Mouse (Mus musculus) cerebellum, adult 2 months (tissue): ENCODE results near the gene Efcab12. TPM values are rescaled to one million over a fixed set of nuclear protein-coding genes. Genes with fewer than 3 reads are reported as not detected.

ENCODE experiments used
- DNase-seq, 2 experiments: peaks; one replicate each; pipeline ENCODE4 v3.0.0; 2021
- H3K27ac ChIP-seq: fragments of 200-500 bp; 2 replicates; pipeline ENCODE4 v1.5.1; 2012; ENCODE audit warnings: low read length, control low read depth, inconsistent platforms; ENCODE audit not compliant: insufficient read depth
- H3K27me3 ChIP-seq: fragments of 200-500 bp; 2 replicates; pipeline ENCODE4 v1.6.1; 2012; ENCODE audit warnings: inconsistent platforms, mild to moderate bottlenecking, low read length, moderate library complexity; ENCODE audit not compliant: control insufficient read depth, insufficient read depth
- H3K4me1 ChIP-seq: fragments of 200-500 bp; 2 replicates; pipeline ENCODE4 v1.6.1; 2011; ENCODE audit warnings: low read length; ENCODE audit not compliant: control insufficient read depth, insufficient read depth
- H3K4me3 ChIP-seq: fragments of 200-500 bp; replicated peaks from 2 replicates; pipeline ENCODE3; 2011; ENCODE audit warnings: mild to moderate bottlenecking, low read depth, low read length, control low read depth; ENCODE audit not compliant: insufficient read depth
- CTCF ChIP-seq: fragments of 200-500 bp; IDR thresholded peaks from 2 replicates; pipeline ENCODE4 v1.5.1; 2011; ENCODE audit warnings: low read depth, mild to moderate bottlenecking, control low read depth, low read length, moderate library complexity, borderline replicate concordance; ENCODE audit not compliant: insufficient read depth
- POLR2A ChIP-seq: fragments of 200-500 bp; IDR thresholded peaks from 2 replicates; pipeline ENCODE4 v1.6.1; 2011; ENCODE audit warnings: low read length, control low read depth, borderline replicate concordance; ENCODE audit not compliant: insufficient read depth
- WGBS: fragments of 180-500 bp; shearing (Covaris S2); methylation state at CpG from one replicate; pipeline ENCODE4 v1.1.7; 2018; 5-methylcytosine and 5-hydroxymethylcytosine counted together
- polyA plus RNA-seq: library from polyadenylated mRNA; depleted of rRNA; stranded (reverse); fragments of >200 nt; gene quantifications from 2 replicates; pipeline ENCODE4 v1.2.3, GENCODE M21; 2012

Efcab12 gene
- polyA plus RNA-seq, 1 experiment, result 5.1 TPM

GRCm38 (mm10) chr6:115792691-115793215 lies 45.5 kb downstream of the Efcab12 start:
- DNase-seq, result peak; percentile 71 to 80
- no peaks in the 10 kb centered on the region for H3K27me3 ChIP-seq
- TF ChIP-seq POLR2A (no peak), CTCF (no peak)
- H3K27ac ChIP-seq, result peak overlapping the region; percentile 53
- peaks cover 19% of the 10 kb centered on the region for H3K4me1 ChIP-seq
- H3K4me3 ChIP-seq, result peak overlapping the region; percentile 41
- 16% methylated on average over 21 of the region's 21 CpGs for WGBS

- WGBS, result 18% methylated on average over 34 of the region's 34 CpGs
- DNase-seq, result peak; percentile 70 to 80
- Histone ChIP-seq H3K4me3 (peak overlapping the region; percentile 41), H3K27me3 (no peaks in the 10 kb centered on the region), H3K27ac (peak overlapping the region; percentile 53), H3K4me1 (peaks cover 19% of the 10 kb centered on the region)
- TF ChIP-seq CTCF, result no peak
- 0 out of 2 replicates have a peak, but pooled peaks have one; percentile 17 for TF ChIP-seq POLR2A
These were observed 46.1 kb downstream of the Efcab12 start for GRCm38 (mm10) chr6:115791842-115792686.

- no peak overlapping the region for H3K27ac ChIP-seq
- no peak overlapping the region for H3K4me3 ChIP-seq
- peaks cover 19% of the 10 kb centered on the region for H3K4me1 ChIP-seq
- no peak for DNase-seq
- TF ChIP-seq CTCF, result no peak
- no peak for TF ChIP-seq POLR2A
- H3K27me3 ChIP-seq, result no peaks in the 10 kb centered on the region
- WGBS, result 59% methylated on average over 10 of the region's 10 CpGs
These were observed 47.2 kb downstream of the Efcab12 start for GRCm38 (mm10) chr6:115791016-115791415.

DNA sequence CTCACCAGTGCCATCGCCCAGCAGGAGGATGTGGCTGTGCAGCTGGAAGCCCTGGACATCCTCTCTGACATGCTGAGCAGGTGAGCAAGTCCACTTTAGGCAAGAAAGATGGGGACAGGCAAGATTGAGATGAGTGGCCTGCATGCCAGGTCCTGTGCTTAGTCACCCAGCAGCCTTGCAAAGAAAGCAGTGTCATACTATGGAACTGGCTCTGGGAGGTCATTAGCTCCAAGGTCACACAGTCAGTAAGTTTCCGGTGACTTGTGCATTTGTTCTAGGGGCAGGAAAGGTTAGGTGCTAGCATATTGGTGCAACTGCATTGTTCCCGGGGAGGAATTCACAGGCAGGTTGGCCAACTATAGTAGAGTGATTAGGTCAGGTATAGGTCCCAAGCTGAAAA lies 55.4 kb downstream of the Efcab12 start:
- Histone ChIP-seq H3K4me1 (no peaks in the 10 kb centered on the region), H3K27ac (no peak overlapping the region), H3K4me3 (no peak overlapping the region), H3K27me3 (no peaks in the 10 kb centered on the region)
- no peak for DNase-seq
- no peak for TF ChIP-seq POLR2A
- no peak for TF ChIP-seq CTCF
- 92% methylated on average over 3 of the region's 3 CpGs for WGBS

GRCm38 (mm10) chr6:115776363-115776762 lies 61.8 kb downstream of the Efcab12 start:
- TF ChIP-seq POLR2A, result no peak
- TF ChIP-seq CTCF, result no peak
- Histone ChIP-seq H3K4me1 (peaks cover 13% of the 10 kb centered on the region; the same call in 1 of the 2 replicates), H3K27ac (peak overlapping the region; percentile 55), H3K27me3 (no peaks in the 10 kb centered on the region), H3K4me3 (no peak overlapping the region)
- 27% methylated on average over 9 of the region's 9 CpGs for WGBS
- no peak for DNase-seq

- H3K27ac ChIP-seq, result peak overlapping the region; percentile 67
- peak in 1 of 2 experiments; percentile 80 for DNase-seq
- no peak for TF ChIP-seq CTCF
- no peak for TF ChIP-seq POLR2A
- no peaks in the 10 kb centered on the region for H3K27me3 ChIP-seq
- H3K4me1 ChIP-seq, result peaks cover 13% of the 10 kb centered on the region; the same call in 1 of the 2 replicates
- H3K4me3 ChIP-seq, result no peak overlapping the region
- 3% methylated on average over 3 of the region's 3 CpGs for WGBS
These were observed 62.4 kb downstream of the Efcab12 start for GRCm38 (mm10) chr6:115775838-115776237.

- no peaks in the 10 kb centered on the region for H3K27me3 ChIP-seq
- TF ChIP-seq CTCF, result no peak
- no peak for TF ChIP-seq POLR2A
- WGBS, result under 1% methylated on average over 24 of the region's 28 CpGs
- DNase-seq, result peak; percentile 37 to 53
- H3K4me1 ChIP-seq, result peaks cover 13% of the 10 kb centered on the region; the same call in 1 of the 2 replicates
- peak within 1 kb of the TSS; percentile 67 for H3K27ac ChIP-seq
- peak within 1 kb of the TSS; percentile 64 for H3K4me3 ChIP-seq
These were observed 63.7 kb downstream of the Efcab12 start, which contains the start of gene Cand2 for GRCm38 (mm10) chr6:115774501-115774921. TSS of gene Cand2 (plus strand) at chr6:115774538.
